Comparison of ENCODE assay signal across 19 mouse cellular contexts in the genomic region with DNA sequence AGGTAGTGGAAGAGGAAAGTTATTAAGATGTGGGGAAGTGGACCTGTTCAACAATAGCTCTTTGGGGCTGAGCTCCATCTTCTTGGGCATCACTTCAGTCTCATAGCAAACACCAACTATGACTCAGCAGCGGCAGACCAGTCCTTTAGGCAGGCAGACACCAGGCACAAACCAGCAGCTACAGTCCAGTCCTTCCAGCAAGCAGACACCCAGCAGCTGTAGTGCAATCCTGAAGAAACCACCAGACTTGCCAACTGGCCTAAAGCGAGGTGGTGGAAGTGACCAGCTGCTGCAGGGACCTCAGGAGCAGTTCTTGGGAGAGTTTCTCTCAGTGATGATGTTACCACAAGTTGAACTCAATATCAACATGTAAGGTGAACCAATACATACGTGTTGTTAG. TPM values are rescaled to one million over a fixed set of nuclear protein-coding genes. Genes with fewer than 3 reads are reported as not detected.
"Had no signal": no experiment of that assay in that cellular context is flagged by ENCODE, and none has a peak within 500 bp of the region (broad histone marks: within the 10 kb centered on the region; RNA-seq: fewer than 3 reads in every experiment).

No protein-coding gene starts in this region.

- H3K36me3 ChIP-seq: neural tube, embryonic 12.5 days; neural tube, embryonic 13.5 days; neural tube, embryonic 15.5 days; stomach, embryonic 15.5 days had no signal

- H3K9ac ChIP-seq: neural tube, embryonic 12.5 days; neural tube, embryonic 13.5 days; neural tube, embryonic 15.5 days; stomach, embryonic 15.5 days had no signal

- DNase-seq: retina, postnatal 1 day; right cerebral cortex, adult 18-20 months; right cerebral cortex, postnatal 14 days; right cerebral cortex, postnatal 25 days; right cerebral cortex, postnatal 4 days; spleen, adult 18-20 months; thymus, adult 18-20 months; thymus, adult 2 months; thymus, postnatal 14 days; thymus, postnatal 36 days; thymus, postnatal 4 days had no signal

- H3K4me1 ChIP-seq: neural tube, embryonic 12.5 days; neural tube, embryonic 13.5 days; neural tube, embryonic 15.5 days; stomach, embryonic 15.5 days had no signal

- H3K27me3 ChIP-seq: neural tube, embryonic 12.5 days; stomach, embryonic 15.5 days had no signal

- H3K27ac ChIP-seq: neural tube, embryonic 12.5 days; neural tube, embryonic 13.5 days; neural tube, embryonic 15.5 days; stomach, embryonic 15.5 days; stomach, postnatal 0 days had no signal

- H3K4me3 ChIP-seq: neural tube, embryonic 12.5 days; neural tube, embryonic 13.5 days; neural tube, embryonic 15.5 days; stomach, embryonic 15.5 days had no signal

RNA-seq across cellular contexts. Expression of a gene that starts 11.0 kb away (rescaled TPM):
- polyA plus RNA-seq: neural tube, embryonic 14.5 days; testis, adult 2 months had no signal

RNA-seq across cellular contexts. Expression of a gene that starts 36.7 kb away (rescaled TPM):
- total RNA-seq: neutrophil, adult 5-6 weeks had no signal

RNA-seq across cellular contexts. Expression of a gene that starts 46.1 kb away (rescaled TPM):
- total RNA-seq: neutrophil, adult 5-6 weeks had no signal
